Comparison of ENCODE assay signal across 8 mouse cellular contexts in the genomic region with DNA sequence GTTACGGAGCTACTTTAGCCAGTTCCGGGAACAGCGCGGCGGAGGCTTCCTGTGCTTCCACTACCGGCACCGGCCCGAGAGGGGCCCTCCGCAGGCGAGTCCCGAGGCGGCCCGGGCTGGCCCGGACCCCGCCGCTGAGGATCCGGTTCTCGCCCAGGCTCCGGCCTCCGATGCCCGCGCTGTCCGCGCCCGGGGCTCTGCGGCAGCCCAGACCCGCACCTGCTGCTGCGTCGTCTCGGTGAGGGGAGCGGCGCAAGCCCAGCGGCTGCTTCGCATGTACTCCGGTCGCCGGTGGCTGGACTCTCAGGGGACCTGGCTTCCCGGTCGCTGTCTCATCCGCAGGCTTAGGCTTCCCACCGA. TPM values are rescaled to one million over a fixed set of nuclear protein-coding genes. Genes with fewer than 3 reads are reported as not detected.
DNase-seq lines count a peak whose midpoint lies in the region; ATAC-seq and TF ChIP-seq lines count a peak whose summit lies in the region.

No protein-coding gene starts in this region.

- under 1% methylated on average over 41 of the region's 41 CpGs for WGBS in heart, embryonic 14.5 days
- under 1% methylated on average over 41 of the region's 41 CpGs for WGBS in hindbrain, embryonic 10.5 days

- peaks cover 22% of the 10 kb centered on the region for H3K36me3 ChIP-seq in heart, embryonic 14.5 days (ENCODE audit: control insufficient read depth, insufficient read depth, low read length)
- peaks cover 34% of the 10 kb centered on the region for H3K36me3 ChIP-seq in G1E (replicated peaks)
- H3K36me3 ChIP-seq in hindbrain, embryonic 10.5 days: peaks cover 23% of the 10 kb centered on the region
- peaks cover 24% of the 10 kb centered on the region for H3K36me3 ChIP-seq in megakaryocyte, embryonic 14.5 days (replicated peaks; ENCODE audit: low read length)

- no peaks in the 10 kb centered on the region for H3K27me3 ChIP-seq in heart, embryonic 14.5 days (ENCODE audit: control insufficient read depth, insufficient read depth, low read length)
- H3K27me3 ChIP-seq in G1E (ENCODE audit: insufficient read depth, low read length): no peaks in the 10 kb centered on the region; the same call in 1 of the 2 replicates
- no peaks in the 10 kb centered on the region for H3K27me3 ChIP-seq in hindbrain, embryonic 10.5 days (ENCODE audit: insufficient read depth, poor library complexity, severe bottlenecking)
- H3K27me3 ChIP-seq in megakaryocyte, embryonic 14.5 days (replicated peaks): no peaks in the 10 kb centered on the region

- H3K27ac ChIP-seq in heart, embryonic 14.5 days (replicated peaks in 1 of 2; ENCODE audit: control insufficient read depth in 1 of 2, insufficient read depth in 1 of 2, low read depth in 2 of 2, low read length in 2 of 2): no peak overlapping the region
- H3K27ac ChIP-seq in hindbrain, embryonic 10.5 days: peak overlapping the region; percentile 93

- H3K9me3 ChIP-seq in heart, embryonic 14.5 days (ENCODE audit: control insufficient read depth, low read length): no peaks in the 10 kb centered on the region
- no peaks in the 10 kb centered on the region for H3K9me3 ChIP-seq in G1E (replicated peaks)
- H3K9me3 ChIP-seq in hindbrain, embryonic 10.5 days: no peaks in the 10 kb centered on the region
- no peaks in the 10 kb centered on the region for H3K9me3 ChIP-seq in megakaryocyte, embryonic 14.5 days

- peak overlapping the region; percentile 87 for H3K9ac ChIP-seq in heart, embryonic 14.5 days (ENCODE audit: low read length)

- DNase-seq in heart, postnatal 4 days: no peak
- peak; percentile 36 for DNase-seq in G1E (ENCODE audit: low spot score)
- DNase-seq in hindbrain, embryonic 10.5 days (ENCODE audit: low spot score): no peak
- no peak for DNase-seq in urinary bladder, postnatal 25 days (ENCODE audit: low spot score)
- DNase-seq in thymus, postnatal 36 days: no peak
- no peak for DNase-seq in embryo, embryonic 9.5 days (ENCODE audit: extremely low spot score)

- no peak for TF ChIP-seq CTCF in G1E (IDR thresholded peaks at IDR 0.05; ENCODE audit: low read depth, low read length)

- H3K4me2 ChIP-seq in heart, embryonic 14.5 days (ENCODE audit: low read length): peak overlapping the region; percentile 90

- H3K4me3 ChIP-seq in heart, embryonic 14.5 days (ENCODE audit: control insufficient read depth in 1 of 2, insufficient read depth in 1 of 2, low read depth in 1 of 2, low read length in 2 of 2): peak overlapping the region; percentile 84 to 91
- peak overlapping the region; percentile 92 for H3K4me3 ChIP-seq in G1E (ENCODE audit: low read depth, low read length)
- peak overlapping the region; percentile 100 for H3K4me3 ChIP-seq in hindbrain, embryonic 10.5 days
- peak overlapping the region; percentile 96 for H3K4me3 ChIP-seq in megakaryocyte, embryonic 14.5 days (replicated peaks)

- ATAC-seq in heart, embryonic 14.5 days (ENCODE audit: insufficient number of reproducible peaks, insufficient read depth, low FRiP score, low read depth): peak; percentile 40
- ATAC-seq in G1E (ENCODE audit: extremely low read depth, insufficient number of reproducible peaks, low FRiP score, poor library complexity, severe bottlenecking): no peak

- H3K4me1 ChIP-seq in heart, embryonic 14.5 days (ENCODE audit: control insufficient read depth in 2 of 2, insufficient read depth in 2 of 2, low read length in 2 of 2): peaks cover 6 to 13% of the 10 kb centered on the region in 2 experiments; a peak in 3 of 4 replicates
- peaks cover 21% of the 10 kb centered on the region for H3K4me1 ChIP-seq in G1E (ENCODE audit: insufficient read depth, low read depth, low read length)
- H3K4me1 ChIP-seq in hindbrain, embryonic 10.5 days (replicated peaks): peaks cover 23% of the 10 kb centered on the region
- H3K4me1 ChIP-seq in megakaryocyte, embryonic 14.5 days: peaks cover 19% of the 10 kb centered on the region

RNA-seq across cellular contexts. Expression of gene Gpatch3, which starts 0.3 kb away (rescaled TPM):
- 5.4 and 6.1 TPM in 2 replicates for polyA plus RNA-seq in heart, embryonic 14.5 days (2014; fragmentation: Nextera tagmentation; extraction: Ambion mirVana)
- total RNA-seq in heart, postnatal 4 days (2021): 1 to 10 TPM; 5.2 to 6.0 TPM
- 1.9 and 3.8 TPM in 2 replicates for total RNA-seq in G1E (2014; fragmentation: Nextera tagmentation)
- 13.6 and 18.7 TPM in 2 replicates for total RNA-seq in G1E (2017)
- polyA plus RNA-seq in G1E (2012): 9.9 and 11.2 TPM in 2 replicates
- polyA plus RNA-seq in hindbrain, embryonic 10.5 days (2016; fragmentation: Nextera tagmentation; extraction: Ambion mirVana): 10.0 and 10.8 TPM in 2 replicates
- 5.4 and 30.6 TPM in 2 replicates for polyA plus RNA-seq in megakaryocyte, embryonic 14.5 days (2012; ENCODE audit: insufficient read depth, low replicate concordance)

RNA-seq across cellular contexts. Expression of gene Gpn2, which starts 9.3 kb away (rescaled TPM):
- polyA plus RNA-seq in heart, embryonic 14.5 days (2014; fragmentation: Nextera tagmentation; extraction: Ambion mirVana): 11.2 and 12.5 TPM in 2 replicates
- total RNA-seq in heart, postnatal 4 days (2021): 10 to 100 TPM; 11.0 to 11.1 TPM
- total RNA-seq in G1E (2014; fragmentation: Nextera tagmentation) (2.3 and 10.9 TPM in 2 replicates), G1E (2017) (10.2 and 14.0 TPM in 2 replicates)
- polyA plus RNA-seq in G1E (2012): 46.7 and 58.2 TPM in 2 replicates
- polyA plus RNA-seq in hindbrain, embryonic 10.5 days (2016; fragmentation: Nextera tagmentation; extraction: Ambion mirVana): 28.5 and 29.1 TPM in 2 replicates
- polyA plus RNA-seq in megakaryocyte, embryonic 14.5 days (2012; ENCODE audit: insufficient read depth, low replicate concordance): 45.3 and 49.8 TPM in 2 replicates

RNA-seq across cellular contexts. Expression of gene Nr0b2, which starts 21.6 kb away (rescaled TPM):
- polyA plus RNA-seq in heart, embryonic 14.5 days (2014; fragmentation: Nextera tagmentation; extraction: Ambion mirVana): 15.8 and 18.7 TPM in 2 replicates
- 10 to 100 TPM in 1 of 2 experiments, 1 to 10 TPM in 1; 8.0 to 11.5 TPM for total RNA-seq in heart, postnatal 4 days (2021)
- not detected in 2 replicates for total RNA-seq in G1E (2014; fragmentation: Nextera tagmentation)
- total RNA-seq in G1E (2017): not detected in 2 replicates
- polyA plus RNA-seq in G1E (2012): 0.04 TPM in 1 of 2 replicates, not detected in the other
- polyA plus RNA-seq in hindbrain, embryonic 10.5 days (2016; fragmentation: Nextera tagmentation; extraction: Ambion mirVana): 0.31 TPM in 1 of 2 replicates, not detected in the other
- polyA plus RNA-seq in megakaryocyte, embryonic 14.5 days (2012; ENCODE audit: insufficient read depth, low replicate concordance): not detected in 2 replicates

RNA-seq across cellular contexts. Expression of gene Sfn, which starts 27.1 kb away (rescaled TPM):
- 0.40 and 1.4 TPM in 2 replicates for polyA plus RNA-seq in heart, embryonic 14.5 days (2014; fragmentation: Nextera tagmentation; extraction: Ambion mirVana)
- total RNA-seq in heart, postnatal 4 days (2021): 1 to 10 TPM; 1.3 to 1.4 TPM
- total RNA-seq in G1E (2014; fragmentation: Nextera tagmentation) (1.4 and 3.4 TPM in 2 replicates), G1E (2017) (0.41 and 0.66 TPM in 2 replicates)
- 1.3 and 2.4 TPM in 2 replicates for polyA plus RNA-seq in G1E (2012)
- 16.5 and 33.5 TPM in 2 replicates for polyA plus RNA-seq in hindbrain, embryonic 10.5 days (2016; fragmentation: Nextera tagmentation; extraction: Ambion mirVana)
- polyA plus RNA-seq in megakaryocyte, embryonic 14.5 days (2012; ENCODE audit: insufficient read depth, low replicate concordance): 9.2 and 15.3 TPM in 2 replicates

RNA-seq across cellular contexts. Expression of gene Nudc, which starts 29.0 kb away (rescaled TPM):
- polyA plus RNA-seq in heart, embryonic 14.5 days (2014; fragmentation: Nextera tagmentation; extraction: Ambion mirVana): 153 and 164 TPM in 2 replicates
- total RNA-seq in heart, postnatal 4 days (2021): 10 to 100 TPM; 89.3 to 90.2 TPM
- total RNA-seq in G1E (2014; fragmentation: Nextera tagmentation) (150 and 160 TPM in 2 replicates), G1E (2017) (181 and 220 TPM in 2 replicates)
- 629 and 697 TPM in 2 replicates for polyA plus RNA-seq in G1E (2012)
- 438 and 476 TPM in 2 replicates for polyA plus RNA-seq in hindbrain, embryonic 10.5 days (2016; fragmentation: Nextera tagmentation; extraction: Ambion mirVana)
- polyA plus RNA-seq in megakaryocyte, embryonic 14.5 days (2012; ENCODE audit: insufficient read depth, low replicate concordance): 27.7 and 283 TPM in 2 replicates

Comparison
In these comparisons a context has a peak if more than half of its experiments do, and no peak if none do; other contexts are left out.
1. RNA of gene Nr0b2, which starts 21.6 kb away (polyA plus RNA-seq): 15.8 to 18.7 TPM in heart, embryonic 14.5 days; 0.31 TPM in hindbrain, embryonic 10.5 days, 0.04 TPM in G1E and not detected in megakaryocyte, embryonic 14.5 days; every median in the first group is over 10 times any median in the second.
2. Peak in every context shown above with its lines, with median percentiles within 50 percentile points of each other: H3K4me3 ChIP-seq.